Mouse (Mus musculus) CD4-positive, CD25-positive, alpha-beta regulatory T cell, adult 2 months (primary cell): Measurements from ENCODE around the gene Cyp3a41a.
"Not testable (repeated sequence)": the region's sequence is repeated elsewhere in the genome, so short reads cannot be mapped to it uniquely, and the experiment has no call there.

ENCODE experiments used
- DNase-seq: peaks from one replicate; pipeline ENCODE4 v3.0.0-alpha.2; 2012; ENCODE audit warnings: low read depth, low spot score

The Cyp3a41a gene

DNA sequence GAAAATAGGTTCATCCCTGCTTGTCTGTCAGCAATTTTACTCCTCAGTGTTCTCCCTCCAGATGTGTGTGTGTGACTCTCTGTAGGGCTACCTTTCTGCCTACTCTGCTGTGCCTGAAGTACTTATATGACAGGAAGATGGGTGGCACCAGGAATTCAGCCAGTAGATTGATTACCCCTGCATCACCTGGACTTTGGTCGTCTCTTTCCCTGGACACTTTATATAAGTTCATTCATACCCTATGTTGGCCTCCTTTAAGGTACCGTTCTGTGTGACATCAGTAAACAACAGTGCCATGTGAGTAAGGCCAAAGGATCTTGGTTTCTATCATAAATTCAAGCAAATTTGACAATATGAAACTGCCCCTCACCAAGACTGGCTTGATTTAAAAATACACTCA lies at the start of gene Cyp3a41a:
Cyp3a41a (minus strand) TSS at position 101 of the 400 bp plus-strand sequence.
- not testable (repeated sequence) for DNase-seq

DNA sequence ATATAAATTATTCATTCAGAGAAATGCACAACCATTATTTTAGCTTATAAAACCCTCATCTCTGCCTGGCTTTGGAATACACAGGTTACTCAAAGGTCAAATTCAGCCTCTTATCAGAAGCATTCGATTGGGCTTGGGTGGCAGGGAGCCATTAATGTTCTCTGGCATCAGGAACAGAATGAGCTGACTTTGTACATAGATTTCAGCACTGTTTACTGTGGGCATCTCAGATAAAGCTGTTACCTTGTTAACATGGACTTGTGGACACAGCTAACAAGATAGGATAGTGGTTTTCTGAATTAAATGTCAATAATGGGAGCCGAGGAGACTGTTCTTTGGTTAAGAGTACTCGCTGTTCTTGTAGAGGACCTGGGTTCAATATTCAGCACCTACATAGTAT lies 17.6 kb upstream of the Cyp3a41a start:
- DNase-seq, result not testable (repeated sequence)

GRCm38 (mm10) chr5:145714296-145714695 lies 5.6 kb downstream of the Cyp3a41a start:
- DNase-seq, result not testable (repeated sequence)

DNA sequence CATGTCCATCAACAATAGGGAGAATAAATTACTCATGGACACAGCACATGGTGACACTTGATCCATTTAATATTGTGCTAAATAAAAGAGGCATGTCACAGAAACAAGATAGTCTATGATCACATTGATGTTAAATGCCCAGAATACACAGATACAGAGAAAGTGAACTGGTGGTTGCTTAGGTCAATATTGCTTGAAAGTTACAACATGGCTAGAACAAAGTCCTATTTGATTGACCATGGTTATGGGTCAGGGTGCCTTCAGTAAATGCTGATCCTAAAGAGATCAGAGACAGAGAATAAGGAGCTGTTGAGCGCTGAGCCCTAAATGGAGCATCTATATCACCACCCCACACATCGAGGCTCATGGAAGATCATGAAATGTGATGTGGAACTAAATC lies 12.6 kb downstream of the Cyp3a41a start:
- not testable (repeated sequence) for DNase-seq

- DNase-seq, result no peak
Observed at GRCm38 (mm10) chr5:145662007-145662406, 57.9 kb downstream of the Cyp3a41a start.

DNA sequence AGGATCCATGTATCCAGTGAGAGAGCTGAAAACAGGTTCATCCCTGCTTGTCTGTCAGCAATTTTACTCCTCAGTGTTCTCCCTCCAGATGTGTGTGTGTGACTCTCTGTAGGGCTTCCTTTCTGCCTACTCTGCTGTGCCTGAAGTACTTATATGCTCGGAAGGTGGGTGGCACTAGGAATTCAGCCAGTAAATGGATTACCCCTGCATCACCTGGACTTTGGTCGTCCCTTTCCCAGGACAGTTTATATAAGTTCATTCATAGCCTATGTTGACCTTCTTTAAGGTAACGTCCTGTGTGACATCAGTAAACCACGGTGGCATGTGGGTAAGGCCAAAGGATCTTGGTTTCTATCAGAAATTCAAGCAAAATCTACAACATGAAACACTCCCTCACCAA lies 72.2 kb downstream of the Cyp3a41a start:
- DNase-seq, result no peak
